Mouse (Mus musculus) myocyte (in vitro differentiated cells): ENCODE results near the gene Pnmt. TPM values are rescaled to one million over a fixed set of nuclear protein-coding genes. Genes with fewer than 3 reads are reported as not detected.
A peak's percentile ranks its signal among the peaks of the same experiment; 100 is the strongest.
"Not testable (repeated sequence)": the region's sequence is repeated elsewhere in the genome, so short reads cannot be mapped to it uniquely, and the experiment has no call there.

Experiments used
- H3K27me3 ChIP-seq: one replicate; pipeline ENCODE4 v1.6.1; 2011; ENCODE audit not compliant: control insufficient read depth, insufficient read depth, insufficient read length
- H3K36me3 ChIP-seq: one replicate; pipeline ENCODE4 v1.6.1; 2011; ENCODE audit not compliant: control insufficient read depth, insufficient read depth
- H3K4me2 ChIP-seq: one replicate; pipeline ENCODE4 v1.6.1; 2011; ENCODE audit warnings: low read depth, control low read depth
- H3K4me3 ChIP-seq: one replicate; pipeline ENCODE4 v1.5.1; 2011; ENCODE audit warnings: mild to moderate bottlenecking, control low read depth, moderate library complexity
- H3K79me2 ChIP-seq: one replicate; pipeline ENCODE4 v1.6.1; 2011; ENCODE audit not compliant: control insufficient read depth, insufficient read depth
- H3ac ChIP-seq: one replicate; pipeline ENCODE4 v1.6.1; 2011; ENCODE audit not compliant: control insufficient read depth, insufficient read length
- CEBPB ChIP-seq: IDR thresholded peaks from 2 replicates; pipeline ENCODE4 v1.6.1; 2011; ENCODE audit warnings: mild to moderate bottlenecking, moderate library complexity; ENCODE audit not compliant: poor library complexity, insufficient read depth, severe bottlenecking
- E2F4 ChIP-seq: IDR thresholded peaks from one replicate; pipeline ENCODE4 v1.6.1; 2011; ENCODE audit warnings: mild to moderate bottlenecking, control low read depth, moderate library complexity; ENCODE audit not compliant: insufficient read depth
- MAX ChIP-seq: IDR thresholded peaks from one replicate; pipeline ENCODE4 v1.6.1; 2011; ENCODE audit warnings: low read depth, mild to moderate bottlenecking, control low read depth
- MYOD1 ChIP-seq, 3 experiments: IDR thresholded peaks; one replicate each; pipeline ENCODE4 v1.6.1; 2011; ENCODE audit warnings: control low read depth in 2 of 3, low read depth in 2 of 3, mild to moderate bottlenecking in 2 of 3, moderate library complexity in 1 of 3; ENCODE audit not compliant: insufficient read length in 2 of 3, control insufficient read depth in 1 of 3
- MYOG ChIP-seq, 3 experiments: IDR thresholded peaks; one replicate each; pipeline ENCODE4 v1.6.1; 2011; ENCODE audit warnings: control low read depth in 2 of 3, low read depth in 2 of 3, mild to moderate bottlenecking in 2 of 3; ENCODE audit not compliant: insufficient read length in 2 of 3, control insufficient read depth in 1 of 3, insufficient read depth in 1 of 3
- POLR2A ChIP-seq: IDR thresholded peaks from one replicate; pipeline ENCODE4 v1.6.1; 2011; ENCODE audit warnings: low read depth, mild to moderate bottlenecking, control low read depth, moderate library complexity; ENCODE audit not compliant: insufficient read length
- POLR2AphosphoS2 ChIP-seq: IDR thresholded peaks from one replicate; pipeline ENCODE4 v1.6.1; 2011; ENCODE audit warnings: low read depth, control low read depth; ENCODE audit not compliant: insufficient read length
- REST ChIP-seq: IDR thresholded peaks from one replicate; pipeline ENCODE4 v1.6.1; 2011; ENCODE audit warnings: mild to moderate bottlenecking, control low read depth, moderate library complexity; ENCODE audit not compliant: insufficient read depth, insufficient read length
- SRF ChIP-seq: IDR thresholded peaks from one replicate; pipeline ENCODE4 v1.6.1; 2011; ENCODE audit warnings: low read depth; ENCODE audit not compliant: control insufficient read depth, insufficient read length
- TCF12 ChIP-seq: IDR thresholded peaks from one replicate; pipeline ENCODE4 v1.6.1; 2011; ENCODE audit warnings: mild to moderate bottlenecking, control low read depth; ENCODE audit not compliant: poor library complexity, insufficient read depth, severe bottlenecking
- TCF3 ChIP-seq: IDR thresholded peaks from one replicate; pipeline ENCODE4 v1.6.1; 2011; ENCODE audit warnings: low read depth, control low read depth; ENCODE audit not compliant: insufficient read length
- USF1 ChIP-seq: IDR thresholded peaks from one replicate; pipeline ENCODE4 v1.6.1; 2011; ENCODE audit warnings: low read depth, mild to moderate bottlenecking, control low read depth, moderate library complexity
- polyA plus RNA-seq: library from polyadenylated mRNA; unstranded; fragments of >200 nt; fragmentation: generic; extraction: Trizol; gene quantifications from one replicate; pipeline ENCODE4 v1.2.1, GENCODE M21; 2012; ENCODE audit warnings: missing spikeins

Pnmt gene
- polyA plus RNA-seq, 1 experiment = 2.2 TPM

GRCm38 (mm10) chr11:98381651-98382050, 4.6 kb upstream of the Pnmt start:
- no peak overlapping the region for H3K4me3 ChIP-seq
- TF ChIP-seq POLR2AphosphoS2 = no peak
- no peak for TF ChIP-seq CEBPB
- no peak for TF ChIP-seq REST
- no peak for TF ChIP-seq POLR2A
- no peak for TF ChIP-seq MYOG (IDR thresholded peaks at IDR 0.05; ENCODE audit: control insufficient read depth in 1 of 3, insufficient read depth in 1 of 3, insufficient read length in 2 of 3, low read depth in 2 of 3)
- no peak for TF ChIP-seq MYOD1 (IDR thresholded peaks at IDR 0.05; ENCODE audit: control insufficient read depth in 1 of 3, insufficient read length in 2 of 3, low read depth in 2 of 3)
- no peak for TF ChIP-seq TCF12
- no peak for TF ChIP-seq MAX
- TF ChIP-seq E2F4 = no peak
- no peak for TF ChIP-seq TCF3
- no peak for TF ChIP-seq SRF
- no peak for TF ChIP-seq USF1

GRCm38 (mm10) chr11:98382405-98382804, 3.8 kb upstream of the Pnmt start:
- not testable (repeated sequence) for H3ac ChIP-seq, H3K79me2 ChIP-seq

More at GRCm38 (mm10) chr11:98381651-98382050, 4.6 kb upstream of the Pnmt start:
- Histone ChIP-seq H3K4me2 (no peak overlapping the region), H3K36me3 (peaks cover 11% of the 10 kb centered on the region), H3ac (no peak overlapping the region), H3K27me3 (peaks cover 4% of the 10 kb centered on the region), H3K79me2 (no peaks in the 10 kb centered on the region)

GRCm38 (mm10) chr11:98383261-98384030, 2.8 kb upstream of the Pnmt start, which contains the start of gene Tcap:
Gene Tcap (plus strand): TSS chr11:98383811.
- H3K79me2 ChIP-seq = no peaks in the 10 kb centered on the region
- H3K27me3 ChIP-seq = peaks cover 19% of the 10 kb centered on the region
- H3K36me3 ChIP-seq = peaks cover 3% of the 10 kb centered on the region
- H3ac ChIP-seq = no peak within 1 kb of the TSS
- peak within 1 kb of the TSS; percentile 20 for H3K4me3 ChIP-seq
- TF ChIP-seq POLR2AphosphoS2 (peak; percentile 79), TCF3 (no peak), CEBPB (no peak), POLR2A (peak; percentile 55), E2F4 (no peak)
- H3K4me2 ChIP-seq = peak within 1 kb of the TSS; percentile 56

More at GRCm38 (mm10) chr11:98382405-98382804, 3.8 kb upstream of the Pnmt start:
- H3K4me2 ChIP-seq, H3K4me3 ChIP-seq, H3K36me3 ChIP-seq, H3K27me3 ChIP-seq: not testable (repeated sequence)

- Histone ChIP-seq H3ac (no peak overlapping the region), H3K4me3 (peak overlapping the region; percentile 20), H3K4me2 (peak overlapping the region; percentile 56), H3K36me3 (no peaks in the 10 kb centered on the region), H3K79me2 (no peaks in the 10 kb centered on the region), H3K27me3 (peaks cover 19% of the 10 kb centered on the region)
- TF ChIP-seq REST (no peak), SRF (no peak), USF1 (no peak), MYOG (IDR thresholded peaks at IDR 0.05; ENCODE audit: control insufficient read depth in 1 of 3, insufficient read depth in 1 of 3, insufficient read length in 2 of 3, low read depth in 2 of 3) (no peak), POLR2AphosphoS2 (peak; percentile 10), POLR2A (no peak)
Observed at GRCm38 (mm10) chr11:98384216-98384615, 2.0 kb upstream of the Pnmt start.

GRCm38 (mm10) chr11:98384721-98385637, 1.3 kb upstream of the Pnmt start:
- TF ChIP-seq MYOD1 (IDR thresholded peaks at IDR 0.05; ENCODE audit: control insufficient read depth in 1 of 3, insufficient read length in 2 of 3, low read depth in 2 of 3) = peak in 1 of 3 experiments; percentile 78
- no peak for TF ChIP-seq MAX
- no peak for TF ChIP-seq E2F4
- no peak for TF ChIP-seq USF1
- peak; percentile 46 for TF ChIP-seq POLR2A
- no peak for TF ChIP-seq REST
- TF ChIP-seq POLR2AphosphoS2 = peak; percentile 36
- TF ChIP-seq TCF3 = no peak
- TF ChIP-seq SRF = no peak
- peak in 2 of 3 experiments; percentile 40 to 64 for TF ChIP-seq MYOG (IDR thresholded peaks at IDR 0.05; ENCODE audit: control insufficient read depth in 1 of 3, insufficient read depth in 1 of 3, insufficient read length in 2 of 3, low read depth in 2 of 3)
- no peak for TF ChIP-seq CEBPB
- no peak for TF ChIP-seq TCF12
- H3ac ChIP-seq = no peak overlapping the region
- peak overlapping the region; percentile 56 for H3K4me2 ChIP-seq
- no peaks in the 10 kb centered on the region for H3K79me2 ChIP-seq
- peaks cover 19% of the 10 kb centered on the region for H3K27me3 ChIP-seq
- no peaks in the 10 kb centered on the region for H3K36me3 ChIP-seq
- peak overlapping the region; percentile 20 for H3K4me3 ChIP-seq
